Mouse (Mus musculus): ENCODE measurements around the gene Mthfd1.
A peak's percentile ranks its signal among the peaks of the same experiment; 100 is the strongest.

Mthfd1 gene

DNA sequence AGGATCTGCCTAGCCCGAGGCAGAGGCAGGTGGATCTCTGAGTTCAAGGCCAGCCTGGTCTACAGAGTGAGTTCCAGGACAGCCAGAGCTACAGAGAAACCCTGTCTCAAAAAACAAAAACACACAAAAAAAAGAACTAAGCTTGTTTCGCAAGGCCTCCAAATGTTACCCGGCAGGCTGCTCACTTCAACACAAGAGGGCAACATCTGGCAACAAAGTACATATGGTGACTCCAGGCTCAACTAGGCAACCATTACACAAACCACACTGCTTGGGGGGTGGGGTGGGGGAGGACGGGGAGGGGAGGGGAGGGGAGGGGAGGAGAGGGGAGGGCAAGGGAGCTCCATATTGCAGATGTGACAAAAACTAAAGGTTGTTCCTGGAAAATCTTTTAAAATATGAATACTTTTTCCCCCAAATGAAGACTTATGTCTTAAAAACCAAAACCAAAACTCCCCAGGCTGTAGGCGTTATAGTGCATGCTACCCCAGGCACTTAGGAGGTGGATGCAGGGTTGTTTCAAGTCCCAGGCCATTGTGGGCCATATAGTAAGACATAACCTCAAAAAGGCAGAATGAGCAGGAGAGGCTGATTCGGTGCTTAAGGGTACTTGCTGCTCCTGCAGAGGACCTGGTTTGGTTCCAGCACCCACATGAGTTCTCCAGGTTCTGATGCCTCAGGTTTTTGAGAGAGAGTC is 90.8 kb downstream of the Mthfd1 start:
- peak; percentile 57 for DNase-seq (ENCODE audit: low read depth, low spot score)

GRCm38 (mm10) chr12:76349680-76350220 is 94.7 kb downstream of the Mthfd1 start:
- DNase-seq (ENCODE audit: low read depth, low spot score): no peak

DNA sequence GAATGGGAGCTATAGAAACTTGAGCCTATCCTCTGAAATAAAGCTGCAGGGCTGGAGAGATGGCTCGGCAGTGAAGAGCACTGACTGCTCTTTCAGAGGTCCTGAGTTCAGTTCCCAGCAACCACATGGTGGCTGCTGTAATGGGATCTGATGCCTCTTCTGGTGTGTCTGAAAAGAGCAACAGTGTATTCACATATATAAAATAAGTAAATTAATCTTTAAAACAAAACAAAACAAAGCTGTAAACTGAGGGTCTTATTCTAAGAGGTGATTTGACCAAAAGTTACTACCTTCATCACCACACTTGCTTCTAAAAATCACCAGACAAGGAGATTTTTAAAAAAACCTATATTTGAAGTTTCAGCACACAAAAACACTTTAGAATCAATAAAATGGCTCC is 105.8 kb downstream of the Mthfd1 start:
- DNase-seq (ENCODE audit: low read depth, low spot score): no peak

- no peak for DNase-seq (ENCODE audit: low read depth, low spot score)
Measured at GRCm38 (mm10) chr12:76361405-76362302, 106.6 kb downstream of the Mthfd1 start.

- peak; percentile 29 for DNase-seq (ENCODE audit: low read depth, low spot score)
Measured at GRCm38 (mm10) chr12:76362303-76362676, 107.2 kb downstream of the Mthfd1 start.

DNA sequence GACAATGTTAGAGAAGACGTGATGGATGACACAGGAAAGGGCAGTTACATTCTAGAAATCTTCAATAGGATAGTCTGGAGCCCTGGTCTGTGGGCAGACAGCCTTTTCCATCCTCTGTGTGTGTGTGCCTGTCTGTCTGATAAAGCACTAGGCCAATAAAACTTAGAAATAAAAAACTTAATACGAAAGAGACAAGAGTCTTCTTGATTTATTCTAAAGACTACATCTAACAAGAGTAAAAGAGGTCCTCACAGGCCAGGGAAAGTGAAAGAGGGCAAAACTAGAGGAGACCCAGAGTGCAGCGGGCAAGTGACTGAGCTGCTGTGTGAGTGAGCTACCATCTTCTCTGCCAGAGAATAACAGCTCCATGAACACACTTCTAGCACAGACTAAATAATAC is 111.2 kb downstream of the Mthfd1 start:
- DNase-seq (ENCODE audit: low read depth, low spot score): peak; percentile 41

- DNase-seq (ENCODE audit: low read depth, low spot score): peak; percentile 61
Measured at GRCm38 (mm10) chr12:76367096-76367995, 112.2 kb downstream of the Mthfd1 start.

- DNase-seq (ENCODE audit: low read depth, low spot score): peak; percentile 74
Measured at GRCm38 (mm10) chr12:76368201-76368789, 113.2 kb downstream of the Mthfd1 start.

DNA sequence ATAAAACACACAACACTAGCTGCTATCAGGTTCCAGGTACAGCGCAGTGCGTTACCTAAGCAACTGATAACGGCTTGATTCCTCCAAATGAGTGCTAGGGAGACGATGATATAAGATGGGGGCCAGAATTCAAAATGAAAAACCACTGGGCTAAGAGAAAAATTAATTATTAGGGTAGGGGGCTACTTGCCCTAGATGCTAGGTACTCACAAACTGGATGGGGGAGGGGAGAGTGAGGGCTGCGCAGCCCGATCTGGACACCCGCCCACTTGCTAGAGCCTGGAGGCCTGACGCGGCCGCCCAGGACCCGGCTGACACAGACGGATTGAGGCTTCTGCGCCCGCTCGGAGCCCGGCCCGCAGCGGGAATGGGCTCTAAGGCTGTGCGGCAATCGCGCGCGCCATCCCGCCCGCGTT is 113.7 kb downstream of the Mthfd1 start:
- DNase-seq (ENCODE audit: low read depth, low spot score): peak; percentile 82
